Mouse (Mus musculus): Measurements from ENCODE around the gene Atrip.

GRCm38 (mm10) chr9:109096251-109096661, 22.3 kb upstream of the Atrip start:
- TF ChIP-seq POLR2A (IDR thresholded peaks at IDR 0.05; ENCODE audit: borderline replicate concordance, insufficient read depth, low read length) (no peak), CTCF (IDR thresholded peaks at IDR 0.05; ENCODE audit: borderline replicate concordance, insufficient read depth, low read depth, low read length) (no peak)

All from cerebellum, adult 2 months (tissue).